Mouse (Mus musculus) kidney, adult 8-10 months (tissue): ENCODE data around the gene Ak4.
"Not testable (repeated sequence)": the region's sequence is repeated elsewhere in the genome, so short reads cannot be mapped to it uniquely, and the experiment has no call there.

Experiments
- DNase-seq, 2 experiments: peaks; one replicate each; pipeline ENCODE4 v3.0.0; 2022

Gene Ak4

DNA sequence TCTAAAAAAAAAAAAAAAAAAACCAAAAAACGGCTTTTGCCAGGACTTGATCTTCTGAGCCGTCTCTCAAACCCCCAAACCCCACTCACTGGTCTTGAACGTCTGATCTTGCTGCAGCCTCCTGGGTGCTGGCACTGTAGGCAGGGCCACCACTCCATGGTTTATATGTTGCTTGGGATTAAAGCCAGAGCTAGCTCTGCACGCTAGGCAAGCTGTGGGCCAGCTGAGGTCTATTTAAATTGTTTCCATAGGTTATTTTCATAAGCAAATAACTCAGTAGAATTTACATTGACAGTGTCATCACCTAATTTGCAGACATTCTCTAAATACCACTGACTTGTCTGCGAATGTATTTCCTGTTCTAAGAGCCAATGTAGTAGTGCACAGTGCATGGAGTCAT, 6.0 kb downstream of the Ak4 start:
- DNase-seq: no peak

DNA sequence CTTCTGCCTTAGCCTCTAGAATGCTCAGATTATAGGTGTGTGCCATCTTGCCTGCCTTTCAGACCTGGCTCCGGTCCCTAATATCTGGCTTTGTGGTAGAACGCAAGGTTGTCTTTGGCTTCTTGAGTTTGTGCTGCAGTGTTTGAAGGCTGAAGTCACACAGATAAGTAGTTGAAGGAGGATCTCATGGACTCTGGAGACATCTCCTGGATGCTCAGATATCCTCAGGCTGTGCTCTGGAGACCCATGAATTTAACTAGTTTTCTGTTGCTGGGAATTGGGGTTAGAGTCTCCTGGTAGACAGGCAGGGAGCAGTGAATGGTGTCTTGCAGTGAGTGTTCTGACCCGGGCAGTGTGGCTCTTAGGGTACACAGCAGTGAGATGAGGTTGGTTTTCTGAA, 6.6 kb downstream of the Ak4 start:
- DNase-seq: no peak

DNA sequence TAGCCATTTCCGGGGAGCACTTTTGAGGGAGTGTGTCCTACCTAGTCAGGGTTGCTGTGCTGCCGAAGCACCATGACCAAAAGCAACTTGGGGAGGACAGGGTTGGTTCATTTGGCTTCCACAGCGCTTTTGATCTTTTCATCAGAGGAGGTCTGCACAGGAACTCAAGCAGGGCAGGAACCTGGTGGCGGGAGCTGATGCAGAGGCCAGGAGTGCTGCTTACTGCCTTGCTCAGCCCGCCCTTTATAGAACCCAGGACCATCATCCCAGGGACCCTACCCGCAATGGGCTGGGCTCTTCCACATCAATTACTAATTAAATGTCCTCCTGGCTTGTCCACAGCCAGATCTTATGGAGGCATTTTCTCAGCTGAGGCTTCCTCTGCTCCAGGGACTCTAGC, 7.5 kb downstream of the Ak4 start:
- DNase-seq: no peak

DNA sequence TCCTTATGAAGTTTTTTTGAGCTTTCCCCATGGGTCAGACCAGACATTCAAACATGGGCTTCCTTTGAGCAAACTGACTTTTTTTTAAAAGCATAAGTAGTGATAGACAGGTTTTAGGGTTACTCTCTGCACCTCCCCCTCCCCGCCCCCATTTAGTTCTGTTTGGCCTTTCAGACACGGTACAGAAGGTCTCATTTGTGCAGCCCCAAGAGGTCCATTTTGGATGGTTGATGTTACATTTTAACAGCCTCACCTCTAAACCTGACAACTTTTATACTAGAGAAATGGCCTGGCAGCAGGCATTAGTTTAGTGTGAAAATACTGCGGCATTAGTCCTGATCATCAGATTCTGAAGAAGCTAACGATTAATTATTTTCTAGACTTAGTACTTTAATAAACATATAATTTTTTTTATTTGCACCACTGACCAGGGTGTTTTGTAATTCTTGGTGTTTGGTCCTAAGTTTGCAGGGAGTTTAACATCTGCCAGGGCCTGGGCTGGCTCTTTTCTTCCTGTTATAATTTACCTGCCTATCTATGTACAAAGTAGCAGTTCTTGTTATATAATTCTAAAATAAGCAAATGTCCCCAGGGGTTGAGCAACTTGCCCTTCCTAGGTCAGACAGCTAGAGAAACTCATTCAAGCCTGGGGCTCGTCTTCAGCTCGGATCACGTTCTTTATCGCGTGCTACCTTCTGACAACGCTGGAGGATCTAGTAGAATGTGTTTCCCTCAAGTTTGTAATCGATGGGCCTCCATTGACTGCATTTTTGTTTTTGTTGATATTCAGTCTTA, 9.0 kb downstream of the Ak4 start:
- peak; percentile 75 to 86 for DNase-seq

DNA sequence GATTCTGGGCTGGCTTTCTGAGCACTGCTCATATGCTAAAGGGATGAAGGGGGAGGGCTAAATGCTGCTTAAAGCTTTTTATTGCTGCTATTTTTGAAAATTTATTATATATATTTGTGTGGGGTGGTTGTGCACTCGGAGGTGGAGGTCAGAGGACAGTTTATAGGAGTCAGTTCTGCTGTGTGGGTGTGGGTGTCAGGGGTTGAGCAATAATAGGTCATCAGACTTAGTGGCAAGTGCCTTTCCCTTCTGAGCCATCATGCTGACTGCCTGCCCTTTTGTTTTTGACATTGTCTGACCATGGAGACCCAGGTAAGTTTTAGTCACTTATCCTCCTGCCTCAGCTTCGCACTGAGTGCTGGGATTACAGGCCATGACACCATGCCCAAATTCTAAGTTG, 10.0 kb downstream of the Ak4 start:
- no peak for DNase-seq

DNA sequence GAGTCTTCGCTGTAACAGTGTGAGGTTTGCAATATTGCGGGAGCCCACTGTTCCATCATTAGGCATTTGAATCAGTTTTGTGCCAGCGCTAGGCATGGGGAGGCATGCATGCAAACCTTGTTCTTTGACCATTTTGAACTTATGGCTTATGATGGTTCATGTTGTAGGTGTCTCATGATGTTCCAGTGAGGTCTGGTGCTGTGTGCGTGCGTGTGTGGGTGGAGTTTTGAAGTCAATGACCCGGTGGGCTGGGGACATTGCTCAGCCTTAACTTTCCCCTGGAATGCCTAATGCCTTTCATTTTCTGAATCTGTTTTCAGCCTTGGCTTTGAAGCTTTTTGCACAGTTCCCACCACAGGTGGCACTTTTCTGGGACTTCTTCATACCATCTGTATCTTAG, 10.9 kb downstream of the Ak4 start:
- DNase-seq: peak in 1 of 2 experiments; percentile 47

DNA sequence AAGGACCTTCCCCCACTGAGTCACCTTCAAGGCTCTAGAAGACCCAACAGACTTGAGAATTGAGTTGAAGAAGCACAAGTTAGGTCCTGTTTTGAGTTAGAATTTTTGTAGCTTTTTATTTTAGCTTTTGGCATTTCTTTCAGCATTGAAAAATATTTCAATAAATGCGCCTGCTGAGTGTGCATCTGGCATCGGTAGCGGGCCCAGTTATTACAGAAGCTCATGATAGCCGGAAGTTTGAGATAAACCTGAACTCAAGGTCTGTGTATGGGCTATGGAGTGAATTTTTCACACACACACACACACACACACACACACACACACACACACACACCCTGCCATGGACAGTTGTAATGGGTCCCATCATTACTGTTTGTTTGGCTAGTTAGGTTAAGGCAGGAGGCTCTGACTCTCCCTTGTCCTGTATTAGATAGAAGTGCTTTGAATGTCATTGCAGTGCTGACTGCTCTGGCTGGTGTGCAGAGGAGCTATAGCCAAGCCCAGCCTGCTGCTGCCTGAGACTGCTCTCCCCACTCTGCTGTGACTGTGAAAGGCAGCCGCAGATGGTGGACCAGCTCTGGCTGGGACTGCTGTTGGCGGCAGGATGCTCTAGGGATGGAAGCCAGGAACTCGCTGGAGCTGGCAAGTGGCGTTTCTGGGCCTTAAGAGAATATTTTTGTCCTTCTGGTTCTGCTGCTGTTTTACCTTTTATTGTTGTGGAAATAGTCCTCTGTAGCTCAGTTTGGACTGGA, 17.9 kb downstream of the Ak4 start:
- DNase-seq: no peak

DNA sequence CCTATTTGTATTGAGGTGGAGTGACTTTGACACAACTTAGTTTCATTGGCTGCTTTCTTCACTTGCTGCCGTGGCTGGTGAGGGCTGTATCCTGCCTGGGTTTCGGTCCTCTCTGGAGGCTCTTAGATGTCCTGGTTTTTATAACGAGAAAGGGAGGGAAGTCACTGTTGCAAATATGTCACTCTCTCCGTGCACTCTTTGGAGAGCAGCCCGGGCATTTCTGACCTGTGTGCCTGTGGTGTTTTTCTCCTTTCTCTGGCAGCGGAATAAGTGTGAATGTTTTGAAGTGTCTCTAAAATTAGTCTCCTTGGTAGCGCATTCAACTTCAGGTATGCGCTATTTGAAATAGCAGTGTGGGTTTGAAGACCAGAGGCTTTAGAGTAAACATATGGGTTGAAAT, 19.2 kb downstream of the Ak4 start:
- DNase-seq: no peak

DNA sequence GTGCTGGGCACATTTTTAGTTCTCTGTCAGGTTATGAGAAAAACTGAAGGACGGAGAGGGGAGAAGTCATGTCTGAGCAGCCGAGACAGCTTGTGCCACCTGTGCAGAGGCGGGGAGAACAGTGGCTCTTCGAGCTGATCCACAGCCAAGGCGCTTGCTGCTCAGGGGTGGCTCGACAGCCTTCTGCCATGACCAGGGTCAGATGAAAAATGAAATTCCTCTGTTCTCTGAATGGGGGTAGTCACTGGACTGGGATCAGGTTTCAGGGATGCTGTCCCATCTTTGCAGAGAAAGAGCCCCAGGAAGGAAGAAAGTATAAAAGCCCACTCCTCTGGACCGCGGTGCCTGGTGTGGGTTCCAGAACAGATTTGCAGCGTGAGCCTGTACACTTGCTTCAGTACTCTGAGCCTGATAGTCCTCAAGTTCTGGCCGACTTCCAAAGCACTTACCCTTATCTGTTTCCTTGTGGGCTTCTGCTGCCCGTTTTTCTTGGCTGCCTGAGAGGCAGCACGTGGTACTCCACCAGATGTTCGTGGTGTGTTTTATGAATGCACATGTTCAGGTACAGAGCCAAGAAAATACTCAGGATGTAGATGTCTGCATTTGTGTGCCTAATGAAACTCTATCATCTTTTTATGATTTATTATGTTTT, 20.8 kb downstream of the Ak4 start:
- DNase-seq: no peak

DNA sequence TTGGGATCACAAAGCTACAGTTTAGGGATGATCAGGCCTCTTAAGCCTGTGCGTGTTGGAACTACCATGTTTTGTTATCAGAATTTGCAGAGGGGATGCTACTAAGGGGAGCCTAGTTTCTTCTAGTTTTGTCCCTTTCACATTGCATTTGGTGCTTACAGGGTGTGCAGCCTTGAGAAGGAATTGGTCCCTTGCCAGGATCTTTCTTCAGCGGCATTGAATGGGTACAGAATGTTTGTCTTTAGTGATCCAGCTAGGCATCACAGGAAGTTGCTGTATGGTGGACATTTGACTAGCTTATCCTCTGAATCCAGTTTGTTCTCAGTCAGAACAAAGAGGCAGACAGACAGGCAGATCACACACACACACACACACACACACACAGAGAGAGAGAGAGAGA, 23.7 kb downstream of the Ak4 start:
- no peak for DNase-seq

DNA sequence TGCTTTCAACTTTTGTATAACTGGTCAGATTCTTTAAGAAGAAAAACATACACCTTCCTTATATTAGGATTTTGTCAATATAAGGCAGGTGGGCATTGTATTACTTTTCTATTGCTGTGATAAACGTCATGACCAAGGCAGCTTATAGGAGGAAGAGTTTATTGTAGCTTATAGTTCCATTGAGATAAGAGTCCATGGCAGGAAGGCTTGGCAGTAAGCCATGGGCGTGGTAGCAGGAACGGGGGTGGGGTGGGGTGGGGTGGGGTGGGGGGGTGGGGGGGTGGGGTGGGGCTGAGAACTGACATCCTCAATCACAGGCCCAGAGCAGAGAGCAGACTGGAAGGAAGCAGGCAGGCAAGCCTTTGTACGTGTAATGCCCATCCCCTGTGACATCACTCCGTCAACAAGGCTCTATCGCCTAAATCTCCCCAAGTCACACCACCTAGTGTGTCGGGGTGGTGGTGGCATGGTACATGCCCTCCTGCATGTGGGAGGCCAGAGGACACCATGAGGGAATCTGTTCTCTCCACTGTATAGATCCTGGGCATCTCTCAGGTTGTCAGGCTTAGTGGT, 24.4 kb downstream of the Ak4 start:
- no peak for DNase-seq

DNA sequence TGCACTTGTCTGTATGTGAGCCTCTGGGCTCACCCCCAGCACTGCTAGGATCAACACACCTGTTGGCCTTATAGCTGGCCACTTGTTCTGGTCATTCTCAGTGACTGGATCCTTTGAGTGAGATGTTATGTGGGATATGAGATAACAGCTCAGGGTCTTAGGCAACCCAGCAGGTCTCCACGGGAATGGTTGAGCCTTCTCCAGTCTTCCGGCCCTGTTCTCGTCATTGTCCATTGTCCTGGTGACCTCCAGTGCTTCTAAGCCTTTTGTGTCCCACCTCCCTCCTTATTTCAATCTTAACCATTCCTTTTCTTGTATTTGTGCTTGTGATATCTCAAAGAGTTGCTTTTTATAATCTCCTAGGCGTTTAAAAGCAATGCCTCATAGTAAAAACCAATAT, 26.6 kb downstream of the Ak4 start:
- DNase-seq: no peak

DNA sequence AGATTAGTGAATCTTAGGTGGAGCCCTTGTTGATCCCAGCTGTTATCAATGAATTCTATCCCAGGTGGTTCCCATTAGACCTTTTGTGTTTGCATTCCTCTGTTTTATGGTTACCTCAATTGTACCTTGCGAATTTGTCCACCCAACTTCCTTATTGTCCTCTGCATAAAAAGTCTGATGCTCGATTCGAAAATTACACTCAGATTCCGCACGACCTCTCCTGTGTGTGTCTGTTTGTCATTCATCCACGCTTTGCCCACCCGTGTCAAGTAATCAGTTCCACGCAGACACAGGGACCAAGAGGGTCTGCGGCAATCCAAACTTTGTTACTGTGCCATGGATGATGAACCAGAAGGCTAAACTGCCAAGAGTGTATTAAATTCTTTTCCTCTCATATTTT, 27.5 kb downstream of the Ak4 start:
- not testable (repeated sequence) for DNase-seq

DNA sequence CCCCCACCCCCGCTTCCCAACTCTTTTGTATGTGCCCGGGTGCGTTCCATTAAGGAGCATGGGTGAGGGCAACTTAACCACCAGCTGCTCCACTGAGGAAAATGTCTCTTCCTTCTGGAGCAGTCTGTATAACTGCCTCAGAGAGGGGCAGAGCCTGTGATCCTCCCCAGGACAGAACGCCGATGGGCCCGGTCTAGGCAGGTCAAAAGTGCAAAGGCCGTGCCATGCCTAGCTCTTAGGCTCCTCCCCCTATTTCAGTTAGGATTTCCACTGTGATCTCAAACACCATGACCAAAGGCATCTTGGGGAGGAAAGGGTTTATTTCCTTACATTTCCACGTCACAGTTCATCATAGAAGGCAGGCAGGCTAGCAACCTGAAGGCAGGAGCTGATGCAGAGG, 29.6 kb downstream of the Ak4 start:
- no peak for DNase-seq

DNA sequence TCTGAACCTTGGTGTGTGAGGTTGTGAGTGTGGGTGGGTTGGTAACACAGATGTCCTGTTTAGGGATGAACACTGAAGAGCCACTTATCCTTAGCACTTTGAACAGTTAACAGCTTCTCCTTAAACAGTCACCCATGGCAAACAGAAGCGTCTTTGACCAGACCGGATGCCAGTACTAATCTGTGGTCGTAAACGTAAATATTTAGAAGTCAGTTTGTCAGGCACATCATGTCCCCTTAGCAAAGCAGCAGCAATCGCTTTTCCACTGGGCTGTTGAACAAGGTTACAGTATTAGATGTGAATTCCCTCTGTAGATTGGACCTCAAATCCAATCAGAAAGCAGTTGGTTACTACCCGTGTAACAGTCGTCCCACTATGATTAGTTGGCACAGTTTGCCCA, 30.3 kb downstream of the Ak4 start:
- DNase-seq: no peak

DNA sequence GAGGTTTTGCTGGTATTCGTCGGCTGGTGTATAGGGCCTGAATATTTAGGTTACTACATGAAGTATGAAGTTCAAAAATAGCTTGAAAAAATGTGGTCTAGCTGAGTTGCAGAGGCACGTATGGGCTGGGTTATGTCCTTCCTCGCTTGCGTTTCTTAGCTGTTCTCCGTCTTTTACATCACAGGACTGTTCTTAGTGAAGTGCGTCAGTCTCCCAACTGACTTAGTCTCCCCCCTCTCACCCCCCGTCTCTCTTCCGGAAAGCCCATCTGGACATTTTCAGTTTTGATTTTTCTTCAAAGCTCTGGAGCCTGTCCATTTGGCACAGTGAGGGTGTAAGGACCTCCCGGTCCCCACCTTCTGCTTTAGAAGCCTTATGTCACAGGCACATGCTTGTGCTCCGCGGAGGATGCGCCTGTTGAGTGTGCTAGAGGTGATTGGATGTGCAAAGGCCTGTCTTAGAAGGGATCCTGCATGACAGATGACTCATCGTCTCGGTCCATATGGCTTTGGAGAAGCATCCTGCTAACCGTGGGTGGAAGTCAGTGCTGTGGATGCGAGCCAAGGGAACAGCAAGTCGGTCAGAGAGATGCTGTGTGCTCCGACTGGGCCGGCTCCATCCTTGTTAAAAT, 31.2 kb downstream of the Ak4 start:
- DNase-seq: no peak

DNA sequence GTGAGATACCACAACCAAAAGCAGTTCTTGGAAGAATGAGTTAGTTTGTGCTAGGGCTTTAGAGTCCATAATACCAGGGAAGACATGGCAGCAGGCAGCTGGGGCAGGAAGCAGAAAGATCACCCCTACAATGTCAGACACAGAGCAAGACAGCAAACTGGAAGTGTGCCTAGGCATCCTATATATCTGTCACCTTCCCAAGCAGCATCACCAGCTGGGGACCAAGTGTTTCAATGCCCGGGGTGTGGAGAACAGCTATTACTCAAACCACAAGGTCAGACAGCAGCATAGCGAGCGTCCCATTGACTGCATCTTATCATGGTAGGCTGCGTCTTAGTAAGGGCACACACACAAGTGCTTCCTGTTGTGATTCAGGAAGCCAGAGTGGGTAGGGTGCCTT, 32.0 kb downstream of the Ak4 start:
- no peak for DNase-seq

DNA sequence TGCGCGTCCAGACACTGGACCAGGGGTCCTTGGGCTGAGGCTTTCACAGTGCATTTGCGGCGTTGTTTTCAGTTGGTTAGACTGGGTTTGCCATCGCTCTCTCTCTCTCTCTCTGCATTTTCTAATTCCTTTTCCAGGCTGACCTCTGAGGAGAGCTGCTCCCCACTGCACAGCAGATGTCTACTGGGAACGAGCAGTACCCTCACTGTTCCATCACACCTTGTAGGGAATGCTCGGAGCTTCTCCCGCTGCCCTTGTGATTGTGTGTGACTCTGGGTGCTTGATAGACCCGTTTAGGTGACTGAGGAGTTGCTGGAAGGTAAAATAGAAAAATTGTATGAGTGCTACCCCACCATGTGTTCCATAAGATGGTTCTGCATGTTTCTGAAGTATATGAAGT, 33.8 kb downstream of the Ak4 start:
- no peak for DNase-seq

DNA sequence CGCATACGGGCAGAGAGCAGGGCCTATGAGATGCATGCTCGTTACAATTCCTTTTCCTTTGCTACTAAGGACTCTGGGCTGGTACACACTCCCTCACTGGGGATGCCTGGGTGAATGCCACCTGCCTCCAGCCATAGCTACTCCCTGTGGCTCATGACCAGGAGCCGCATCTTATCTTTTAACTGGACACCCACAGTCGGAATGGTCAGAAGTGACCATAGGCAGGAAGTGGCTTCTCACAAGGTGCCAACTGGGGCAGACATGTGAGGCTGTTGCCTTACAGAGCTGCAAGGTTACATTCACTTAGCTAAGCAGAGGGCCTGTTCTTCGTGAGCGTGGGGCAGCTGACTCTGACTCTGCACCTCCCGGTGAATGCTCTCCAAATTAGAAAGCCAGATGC, 38.1 kb downstream of the Ak4 start:
- DNase-seq: no peak

DNA sequence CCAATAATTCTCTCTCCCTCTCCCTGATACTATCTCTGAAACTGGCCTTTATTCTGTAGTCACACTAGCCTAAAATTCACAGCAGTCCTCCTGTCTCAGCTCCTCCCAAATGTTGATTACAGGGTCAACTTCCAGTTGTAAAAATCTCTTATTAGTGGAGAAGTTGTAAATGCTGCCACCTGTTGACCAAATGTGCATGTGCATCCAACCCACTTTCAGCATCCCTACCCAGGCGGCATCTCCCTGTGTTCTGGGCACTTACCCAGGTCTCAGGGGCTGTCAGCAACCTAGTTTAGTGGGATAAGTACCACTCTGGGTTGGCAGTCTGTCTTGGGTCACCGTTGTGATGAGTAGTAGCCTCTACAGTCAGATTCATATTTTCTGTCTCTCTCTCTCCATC, 39.3 kb downstream of the Ak4 start:
- DNase-seq: peak; percentile 37 to 53

DNA sequence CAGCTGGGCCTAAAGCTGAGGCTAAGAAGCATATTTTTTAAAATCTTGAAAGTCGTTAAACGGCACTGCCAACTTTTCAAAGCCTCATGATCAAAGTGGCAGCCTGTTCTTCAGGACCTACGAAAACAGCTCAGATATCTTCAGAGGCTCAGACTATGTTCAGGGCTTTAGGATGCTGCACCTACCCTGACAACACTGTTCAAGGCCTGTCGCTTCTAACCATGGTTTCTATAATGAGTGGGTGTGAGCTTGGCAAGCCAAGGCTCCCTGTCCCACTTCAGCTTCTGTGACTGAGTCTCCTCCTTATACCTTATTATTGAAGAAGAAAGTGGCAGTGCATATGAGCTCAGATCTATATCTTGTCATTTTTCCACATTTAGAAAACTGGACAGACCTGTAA, 40.3 kb downstream of the Ak4 start:
- no peak for DNase-seq

DNA sequence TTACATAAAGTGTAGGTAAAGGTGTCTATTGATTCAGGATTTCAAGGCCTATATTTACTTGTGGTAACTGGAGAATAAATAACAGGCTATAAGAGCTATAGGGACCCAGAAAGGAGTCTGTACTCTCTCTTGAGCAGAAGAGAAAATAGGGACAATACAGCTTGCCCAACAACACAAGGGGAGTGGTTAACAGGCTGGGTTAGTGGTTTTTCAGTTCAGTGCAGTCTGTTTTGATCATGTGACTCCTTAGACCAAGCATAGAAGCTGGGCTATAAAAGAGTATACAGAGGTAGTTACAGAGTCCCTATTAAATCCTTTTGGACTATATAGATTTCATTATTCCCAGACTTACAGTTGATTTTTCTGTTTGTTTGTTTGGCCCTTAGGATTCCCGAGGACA, 41.0 kb downstream of the Ak4 start:
- DNase-seq: no peak

DNA sequence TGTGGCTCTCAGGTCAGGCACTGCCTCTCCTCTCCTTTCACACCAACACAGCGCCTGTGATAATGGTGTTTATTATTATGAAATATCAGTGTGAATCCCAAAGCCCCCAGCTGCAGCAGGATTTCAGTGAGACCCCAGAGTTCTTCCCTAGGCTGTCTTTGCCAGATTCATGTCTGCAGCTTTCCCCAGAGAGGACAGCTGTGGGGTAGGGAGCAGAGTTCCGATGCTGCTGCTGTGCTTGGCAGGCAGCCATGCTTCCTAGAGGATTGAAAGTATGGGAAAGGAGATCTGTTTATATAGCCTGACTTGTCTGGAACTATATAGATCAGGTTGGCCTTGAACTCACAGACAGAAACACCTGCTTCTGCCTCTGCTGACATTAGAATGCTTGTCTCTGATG, 43.0 kb downstream of the Ak4 start:
- no peak for DNase-seq
